Mouse (Mus musculus) hindbrain, embryonic 16.5 days (tissue): ENCODE results near the gene Dapl1. TPM values are rescaled to one million over a fixed set of nuclear protein-coding genes. Genes with fewer than 3 reads are reported as not detected.

ENCODE experiments used
- ATAC-seq: fragments of 200-750 bp; cut with Nextera tagmentation; 2 replicates; pipeline ENCODE4 v1.8.0; 2017; ENCODE audit warnings: moderate TSS enrichment, moderate library complexity
- H3K27ac ChIP-seq: fragments of 300-500 bp; sonication (generic); 2 replicates; pipeline ENCODE4 v1.5.1; 2014; ENCODE audit warnings: low read depth, mild to moderate bottlenecking, control low read depth, low read length, moderate library complexity
- H3K27me3 ChIP-seq: fragments of 300-500 bp; sonication (generic); replicated peaks from 2 replicates; pipeline ENCODE4 v1.6.1; 2014; ENCODE audit warnings: low read length; ENCODE audit not compliant: control insufficient read depth, insufficient read depth
- H3K36me3 ChIP-seq: fragments of 300-500 bp; sonication (generic); 2 replicates; pipeline ENCODE4 v1.6.1; 2014; ENCODE audit warnings: mild to moderate bottlenecking, low read length, moderate library complexity, mixed read lengths; ENCODE audit not compliant: control insufficient read depth, insufficient read depth
- H3K4me1 ChIP-seq: fragments of 300-500 bp; sonication (generic); 2 replicates; pipeline ENCODE4 v1.6.1; 2014; ENCODE audit warnings: low read depth, low read length; ENCODE audit not compliant: control insufficient read depth, insufficient read depth
- H3K4me2 ChIP-seq: fragments of 300-500 bp; sonication (generic); 2 replicates; pipeline ENCODE4 v1.6.1; 2014; ENCODE audit warnings: mild to moderate bottlenecking, low read length, control low read depth, moderate library complexity
- H3K4me3 ChIP-seq: fragments of 300-500 bp; sonication (generic); 2 replicates; pipeline ENCODE4 v1.5.1; 2014; ENCODE audit warnings: mild to moderate bottlenecking, low read length, control low read depth, moderate library complexity
- H3K9ac ChIP-seq: fragments of 300-500 bp; sonication (generic); 2 replicates; pipeline ENCODE4 v1.6.1; 2014; ENCODE audit warnings: low read depth, mild to moderate bottlenecking, control low read depth, low read length, moderate library complexity
- H3K9me3 ChIP-seq: fragments of 300-500 bp; sonication (generic); 2 replicates; pipeline ENCODE4 v1.6.1; 2014; ENCODE audit warnings: mild to moderate bottlenecking, low read length, moderate library complexity; ENCODE audit not compliant: control insufficient read depth
- WGBS: fragments of 180-500 bp; shearing (Covaris S2); extraction: QIAGEN DNeasy Blood & Tissue Kit; methylation state at CpG from one replicate; pipeline ENCODE4 v1.1.7; 2014; 5-methylcytosine and 5-hydroxymethylcytosine counted together
- polyA plus RNA-seq: library from polyadenylated mRNA; unstranded; fragments of >200 nt; fragmentation: Nextera tagmentation; extraction: Ambion mirVana; gene quantifications from 2 replicates; pipeline ENCODE4 v1.2.1, GENCODE M21; 2015

Gene Dapl1
- polyA plus RNA-seq, 1 experiment from 2014 or later: 2.2 TPM

- no peak for ATAC-seq
- no peaks in the 10 kb centered on the region for H3K9me3 ChIP-seq
These were observed 53.6 kb downstream of the Dapl1 start for GRCm38 (mm10) chr2:59538031-59538430.

DNA sequence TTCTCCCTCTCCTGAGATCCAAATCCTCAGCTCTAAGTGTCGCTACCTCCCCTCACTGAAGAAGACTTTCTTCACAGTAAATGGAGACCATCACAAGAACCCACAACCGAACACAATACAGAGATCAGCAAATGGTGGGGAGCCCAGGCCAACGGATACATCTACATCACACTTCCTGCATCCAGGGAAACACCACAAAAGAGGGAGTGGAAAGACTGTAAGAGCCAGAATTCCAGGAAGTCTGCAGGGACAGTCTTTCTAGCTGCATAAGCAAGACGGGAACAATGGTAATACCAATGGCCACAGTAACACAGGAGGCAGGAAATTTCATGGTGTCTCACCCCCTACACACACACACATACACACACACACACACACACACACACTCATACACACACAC is 55.3 kb downstream of the Dapl1 start:
- Histone ChIP-seq H3K27ac (no peak overlapping the region), H3K4me2 (no peak overlapping the region), H3K36me3 (no peaks in the 10 kb centered on the region), H3K9me3 (no peaks in the 10 kb centered on the region), H3K27me3 (no peaks in the 10 kb centered on the region), H3K9ac (no peak overlapping the region), H3K4me1 (peaks cover 8% of the 10 kb centered on the region; the same call in 1 of the 2 replicates), H3K4me3 (no peak overlapping the region)
- no peak for ATAC-seq
- 59% methylated on average over 4 of the region's 4 CpGs for WGBS

More at GRCm38 (mm10) chr2:59538031-59538430, 53.6 kb downstream of the Dapl1 start:
- H3K4me1 ChIP-seq: no peaks in the 10 kb centered on the region; the same call in 1 of the 2 replicates
- no peaks in the 10 kb centered on the region for H3K36me3 ChIP-seq
- H3K4me3 ChIP-seq: no peak overlapping the region
- H3K27me3 ChIP-seq: no peaks in the 10 kb centered on the region
- H3K4me2 ChIP-seq: no peak overlapping the region
- no peak overlapping the region for H3K27ac ChIP-seq
- H3K9ac ChIP-seq: no peak overlapping the region
- WGBS: 85% methylated on average over 7 of the region's 7 CpGs

DNA sequence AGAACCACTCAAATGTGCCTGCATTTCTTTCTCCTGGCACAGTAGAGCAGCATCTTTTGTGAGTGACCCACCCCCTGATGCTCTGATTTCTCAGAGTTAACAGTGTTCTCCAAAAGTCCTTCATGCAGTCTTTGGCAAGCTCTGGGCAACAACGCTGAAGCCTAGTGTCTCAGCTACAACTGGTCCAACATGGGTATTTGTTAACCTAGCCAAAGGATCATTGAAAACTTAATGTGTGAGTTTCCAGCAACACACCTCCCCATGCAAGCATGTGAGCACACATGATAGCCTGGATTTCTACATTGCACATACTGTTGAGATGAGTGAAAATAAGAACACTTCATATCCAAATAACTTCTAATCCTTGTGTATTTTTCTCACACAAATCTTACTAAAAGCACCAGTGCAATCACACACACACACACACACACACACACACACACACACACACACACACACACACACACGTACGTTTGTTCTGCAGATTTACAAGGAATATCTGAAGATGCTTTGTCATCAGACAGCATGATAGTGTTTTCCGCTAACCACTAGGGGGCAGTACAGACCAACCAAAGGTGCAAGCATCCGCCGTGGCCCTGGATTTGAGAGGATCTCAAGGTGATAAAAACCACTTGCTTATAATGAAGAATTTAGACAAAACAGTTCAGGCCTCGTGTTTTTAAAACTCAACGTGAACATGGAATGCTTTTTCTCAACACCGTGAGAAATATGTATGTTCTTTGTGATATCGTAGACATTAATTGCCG is 56.9 kb downstream of the Dapl1 start:
- H3K27me3 ChIP-seq: no peaks in the 10 kb centered on the region
- no peak overlapping the region for H3K4me3 ChIP-seq
- peak; percentile 90 for ATAC-seq
- no peak overlapping the region for H3K9ac ChIP-seq
- no peaks in the 10 kb centered on the region for H3K9me3 ChIP-seq
- no peak overlapping the region for H3K4me2 ChIP-seq
- peaks cover 8% of the 10 kb centered on the region; the same call in 1 of the 2 replicates for H3K4me1 ChIP-seq
- no peak overlapping the region for H3K27ac ChIP-seq
- no peaks in the 10 kb centered on the region for H3K36me3 ChIP-seq
- WGBS: 19% methylated on average over 11 of the region's 11 CpGs

GRCm38 (mm10) chr2:59543543-59544065 is 59.2 kb downstream of the Dapl1 start:
- no peak for ATAC-seq
- 19% methylated on average over 9 of the region's 9 CpGs for WGBS
- Histone ChIP-seq H3K36me3 (no peaks in the 10 kb centered on the region), H3K9ac (no peak overlapping the region), H3K27me3 (no peaks in the 10 kb centered on the region), H3K9me3 (no peaks in the 10 kb centered on the region), H3K4me1 (peaks cover 8% of the 10 kb centered on the region; the same call in 1 of the 2 replicates), H3K27ac (no peak overlapping the region), H3K4me2 (no peak overlapping the region), H3K4me3 (no peak overlapping the region)

GRCm38 (mm10) chr2:59544237-59544909 is 59.9 kb downstream of the Dapl1 start:
- Histone ChIP-seq H3K4me2 (no peak overlapping the region), H3K9ac (no peak overlapping the region), H3K4me1 (peaks cover 8% of the 10 kb centered on the region; the same call in 1 of the 2 replicates), H3K9me3 (no peaks in the 10 kb centered on the region), H3K27ac (no peak overlapping the region), H3K27me3 (no peaks in the 10 kb centered on the region), H3K36me3 (no peaks in the 10 kb centered on the region), H3K4me3 (no peak overlapping the region)
- ATAC-seq: no peak
- WGBS: 36% methylated on average over 13 of the region's 13 CpGs

GRCm38 (mm10) chr2:59545001-59545400 is 60.5 kb downstream of the Dapl1 start:
- H3K9me3 ChIP-seq: no peaks in the 10 kb centered on the region
- peaks cover 8% of the 10 kb centered on the region; the same call in 1 of the 2 replicates for H3K4me1 ChIP-seq
- no peak for ATAC-seq
- no peak overlapping the region for H3K4me3 ChIP-seq
- H3K36me3 ChIP-seq: no peaks in the 10 kb centered on the region
- H3K27ac ChIP-seq: no peak overlapping the region
- no peaks in the 10 kb centered on the region for H3K27me3 ChIP-seq
- no peak overlapping the region for H3K4me2 ChIP-seq
- no peak overlapping the region for H3K9ac ChIP-seq
- WGBS: 41% methylated on average over 7 of the region's 7 CpGs

DNA sequence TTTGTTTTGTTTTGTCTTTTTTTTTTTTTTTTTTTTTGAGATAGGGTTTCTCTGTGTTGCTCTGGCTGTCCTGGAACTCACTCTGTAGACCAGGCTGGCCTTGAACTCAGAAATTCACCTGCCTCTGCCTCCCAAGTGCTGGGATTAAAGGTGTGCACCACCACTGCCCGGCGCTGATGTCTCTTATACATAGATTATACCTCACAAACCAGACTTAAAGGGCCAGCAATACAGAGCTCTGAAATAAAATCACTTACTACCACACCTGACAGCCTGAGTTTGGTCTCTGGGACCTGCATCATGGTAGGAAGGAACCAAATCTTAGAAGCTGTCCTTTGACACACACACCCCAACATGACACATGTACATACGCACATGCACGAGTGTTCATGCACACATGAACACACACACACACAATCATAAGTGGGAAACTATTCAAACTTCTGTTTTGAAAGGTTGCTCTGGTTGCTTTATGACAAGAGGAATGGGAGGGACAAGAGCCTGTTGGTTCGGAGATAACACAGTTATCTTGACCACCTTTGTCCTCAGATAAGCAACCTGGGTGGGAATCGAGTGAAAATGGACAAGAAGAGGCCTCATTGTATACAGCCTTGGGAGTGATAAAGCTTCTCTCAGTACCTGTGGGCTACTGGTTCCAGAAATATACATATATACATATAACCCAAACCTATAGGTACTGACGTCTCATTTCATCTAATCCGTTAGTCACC is 63.1 kb downstream of the Dapl1 start:
- H3K9ac ChIP-seq: no peak overlapping the region
- no peaks in the 10 kb centered on the region for H3K27me3 ChIP-seq
- no peak overlapping the region for H3K27ac ChIP-seq
- no peaks in the 10 kb centered on the region for H3K36me3 ChIP-seq
- no peaks in the 10 kb centered on the region for H3K9me3 ChIP-seq
- no peak overlapping the region for H3K4me3 ChIP-seq
- ATAC-seq: no peak
- H3K4me1 ChIP-seq: peaks cover 8% of the 10 kb centered on the region; the same call in 1 of the 2 replicates
- 94% methylated on average over 8 of the region's 8 CpGs for WGBS
- no peak overlapping the region for H3K4me2 ChIP-seq

- no peak for ATAC-seq
- H3K27ac ChIP-seq: no peak overlapping the region
- H3K27me3 ChIP-seq: no peaks in the 10 kb centered on the region
- no peaks in the 10 kb centered on the region for H3K9me3 ChIP-seq
- H3K36me3 ChIP-seq: no peaks in the 10 kb centered on the region
- H3K4me2 ChIP-seq: no peak overlapping the region
- no peak overlapping the region for H3K9ac ChIP-seq
- no peaks in the 10 kb centered on the region for H3K4me1 ChIP-seq
- WGBS: 39% methylated on average over 1 of the region's 1 CpGs
- no peak overlapping the region for H3K4me3 ChIP-seq
These were observed 68.3 kb downstream of the Dapl1 start for GRCm38 (mm10) chr2:59552784-59553183.
